In the genomic region with DNA sequence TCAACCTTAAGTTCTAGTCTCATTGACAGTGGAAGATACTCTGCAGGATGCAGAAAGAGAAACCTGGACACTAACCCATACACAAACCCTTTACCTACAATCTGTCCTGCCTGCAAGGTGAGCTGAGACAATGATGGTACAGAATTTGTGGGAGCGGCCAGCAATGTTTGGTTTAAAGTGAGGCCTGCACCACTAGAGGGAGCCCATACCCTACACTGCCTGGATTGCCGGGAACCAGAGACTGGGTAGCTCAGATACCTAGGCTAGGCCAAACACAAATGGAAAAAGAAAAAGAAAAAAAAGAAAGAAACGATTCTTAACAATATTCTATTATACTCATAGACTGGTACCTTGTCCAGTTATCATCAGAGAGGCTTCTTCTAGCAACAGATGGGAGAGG, we compare ENCODE assay signal across 28 mouse cellular contexts. TPM values are rescaled to one million over a fixed set of nuclear protein-coding genes. Genes with fewer than 3 reads are reported as not detected.
DNase-seq lines count a peak whose midpoint lies in the region; ATAC-seq lines count a peak whose summit lies in the region.
"Not testable (repeated sequence)": the region's sequence is repeated elsewhere in the genome, so short reads cannot be mapped to it uniquely, and the experiment has no call there.
"Had no signal": no experiment of that assay in that cellular context is flagged by ENCODE, and none has a peak within 500 bp of the region (broad histone marks: within the 10 kb centered on the region; RNA-seq: fewer than 3 reads in every experiment).

No protein-coding gene starts in this region.

- H3K4me1 ChIP-seq in forebrain, embryonic 12.5 days; hindbrain, embryonic 11.5 days (replicated peaks; ENCODE audit: control insufficient read depth, insufficient read depth, low read length); kidney, embryonic 16.5 days (ENCODE audit: insufficient read depth, low read length); neural tube, embryonic 11.5 days (ENCODE audit: control insufficient read depth, insufficient read depth, low read length): not testable (repeated sequence)

- no CpG with 5 or more reads among the region's 3 CpGs for WGBS in forebrain, embryonic 12.5 days
- WGBS in hindbrain, embryonic 11.5 days, result no CpG with 5 or more reads among the region's 3 CpGs
- WGBS in kidney, embryonic 16.5 days, result no CpG with 5 or more reads among the region's 3 CpGs
- no CpG with 5 or more reads among the region's 3 CpGs for WGBS in neural tube, embryonic 11.5 days

- H3K9ac ChIP-seq in forebrain, embryonic 12.5 days; hindbrain, embryonic 11.5 days (ENCODE audit: low read depth, low read length); kidney, embryonic 16.5 days (replicated peaks; ENCODE audit: low read length); neural tube, embryonic 11.5 days (ENCODE audit: low read length): not testable (repeated sequence)

- not testable (repeated sequence) for H3K4me2 ChIP-seq in forebrain, embryonic 12.5 days; hindbrain, embryonic 11.5 days (replicated peaks; ENCODE audit: low read depth, low read length); kidney, embryonic 16.5 days (replicated peaks; ENCODE audit: low read depth, low read length); neural tube, embryonic 11.5 days (ENCODE audit: low read depth)

- ATAC-seq in common myeloid progenitor, adult 5-6 weeks (replicated peaks; ENCODE audit: low read depth, poor library complexity, severe bottlenecking), result peak; percentile 84
- peak; percentile 57; the same call in 1 of the 2 replicates for ATAC-seq in forebrain, embryonic 12.5 days (ENCODE audit: low FRiP score)
- ATAC-seq in frontal cortex, adult (ENCODE audit: low TSS enrichment), result peak; percentile 85
- peak; percentile 64 for ATAC-seq in hindbrain, embryonic 11.5 days (ENCODE audit: low FRiP score)
- ATAC-seq in kidney, embryonic 16.5 days (ENCODE audit: low FRiP score, low TSS enrichment), result peak; percentile 69; the same call in 1 of the 2 replicates
- peak; percentile 90 for ATAC-seq in megakaryocyte-erythroid progenitor cell, adult 5-6 weeks (replicated peaks; ENCODE audit: low FRiP score, low TSS enrichment, poor library complexity, severe bottlenecking)
- ATAC-seq in neural tube, embryonic 11.5 days (ENCODE audit: insufficient read depth, low FRiP score, low TSS enrichment), result peak; percentile 69

- not testable (repeated sequence) for H3K27me3 ChIP-seq in forebrain, embryonic 12.5 days; hindbrain, embryonic 11.5 days (ENCODE audit: control insufficient read depth, insufficient read depth, low read length); kidney, embryonic 16.5 days (ENCODE audit: insufficient read depth, low read length); neural tube, embryonic 11.5 days (ENCODE audit: control insufficient read depth, insufficient read depth, low read length)

- H3K4me3 ChIP-seq in forebrain, embryonic 12.5 days (replicated peaks); hindbrain, embryonic 11.5 days (ENCODE audit: low read depth, low read length); kidney, embryonic 16.5 days (ENCODE audit: low read length); neural tube, embryonic 11.5 days (ENCODE audit: low read depth, low read length): not testable (repeated sequence)

- not testable (repeated sequence) for H3K9me3 ChIP-seq in forebrain, embryonic 12.5 days; hindbrain, embryonic 11.5 days (ENCODE audit: control insufficient read depth, low read length); kidney, embryonic 16.5 days (ENCODE audit: low read length); neural tube, embryonic 11.5 days (ENCODE audit: control insufficient read depth, low read length)

- H3K36me3 ChIP-seq in forebrain, embryonic 12.5 days (replicated peaks); hindbrain, embryonic 11.5 days (ENCODE audit: control insufficient read depth, insufficient read depth, low read length); kidney, embryonic 16.5 days (ENCODE audit: insufficient read depth, low read length); neural tube, embryonic 11.5 days (ENCODE audit: control insufficient read depth, insufficient read depth, low read length): not testable (repeated sequence)

- DNase-seq in hindbrain, embryonic 11.5 days (ENCODE audit: low spot score); neural tube, embryonic 11.5 days (ENCODE audit: low spot score): not testable (repeated sequence)

- H3K27ac ChIP-seq in forebrain, embryonic 12.5 days; hindbrain, embryonic 11.5 days (ENCODE audit: low read depth, low read length); kidney, embryonic 16.5 days (ENCODE audit: low read length); neural tube, embryonic 11.5 days (ENCODE audit: low read depth, low read length): not testable (repeated sequence)

RNA-seq across cellular contexts. Expression of a gene that starts 3.0 kb away (rescaled TPM):
- total RNA-seq in common myeloid progenitor, adult 5-6 weeks (2017), result not detected in 2 replicates
- not detected in 2 replicates for polyA plus RNA-seq in forebrain, embryonic 12.5 days (2016; fragmentation: Nextera tagmentation; extraction: Ambion mirVana)
- polyA plus RNA-seq in hindbrain, embryonic 11.5 days (2014; fragmentation: Nextera tagmentation; extraction: Ambion mirVana), result not detected in 2 replicates
- polyA plus RNA-seq in kidney, embryonic 16.5 days (2015; fragmentation: Nextera tagmentation; extraction: Ambion mirVana), result not detected in 2 replicates
- total RNA-seq in megakaryocyte-erythroid progenitor cell, adult 5-6 weeks (2014; fragmentation: Nextera tagmentation), result not detected in 2 replicates
- total RNA-seq in megakaryocyte-erythroid progenitor cell, adult 5-6 weeks (2017), result not detected in 2 replicates
- polyA plus RNA-seq in neural tube, embryonic 11.5 days (2014; fragmentation: Nextera tagmentation; extraction: Ambion mirVana), result not detected in 2 replicates
- total RNA-seq: adrenal gland, adult 18-20 months; adrenal gland, postnatal 10 days; adrenal gland, postnatal 36 days; ES-E14; gastrocnemius, adult 2 months; gastrocnemius, postnatal 14 days; gastrocnemius, postnatal 4 days; heart, adult 18-20 months; heart, postnatal 10 days; heart, postnatal 36 days had no signal
- polyA plus RNA-seq: C2C12; embryonic facial prominence, embryonic 12.5 days; forebrain, embryonic 16.5 days; frontal cortex, adult 2 months; heart, embryonic 12.5 days; heart, embryonic 15.5 days; hindbrain, embryonic 12.5 days; hindbrain, embryonic 15.5 days; intestine, embryonic 16.5 days; Patski had no signal

RNA-seq across cellular contexts. Expression of a gene that starts 5.9 kb away (rescaled TPM):
- not detected in 2 replicates for total RNA-seq in common myeloid progenitor, adult 5-6 weeks (2017)
- not detected in 2 replicates for polyA plus RNA-seq in forebrain, embryonic 12.5 days (2016; fragmentation: Nextera tagmentation; extraction: Ambion mirVana)
- not detected in 2 replicates for polyA plus RNA-seq in hindbrain, embryonic 11.5 days (2014; fragmentation: Nextera tagmentation; extraction: Ambion mirVana)
- not detected in 2 replicates for polyA plus RNA-seq in kidney, embryonic 16.5 days (2015; fragmentation: Nextera tagmentation; extraction: Ambion mirVana)
- not detected in 2 replicates for total RNA-seq in megakaryocyte-erythroid progenitor cell, adult 5-6 weeks (2014; fragmentation: Nextera tagmentation)
- not detected in 2 replicates for total RNA-seq in megakaryocyte-erythroid progenitor cell, adult 5-6 weeks (2017)
- polyA plus RNA-seq in neural tube, embryonic 11.5 days (2014; fragmentation: Nextera tagmentation; extraction: Ambion mirVana), result not detected in 2 replicates
- total RNA-seq: adrenal gland, adult 18-20 months; adrenal gland, postnatal 10 days; adrenal gland, postnatal 36 days; ES-E14; gastrocnemius, adult 2 months; gastrocnemius, postnatal 14 days; gastrocnemius, postnatal 4 days; heart, adult 18-20 months; heart, postnatal 10 days; heart, postnatal 36 days had no signal
- polyA plus RNA-seq: C2C12; embryonic facial prominence, embryonic 12.5 days; embryonic facial prominence, embryonic 15.5 days; forebrain, embryonic 16.5 days; frontal cortex, adult 2 months; heart, embryonic 12.5 days; heart, embryonic 15.5 days; hindbrain, embryonic 12.5 days; hindbrain, embryonic 15.5 days; intestine, embryonic 16.5 days; Patski had no signal

RNA-seq across cellular contexts. Expression of a gene that starts 14.8 kb away (rescaled TPM):
- total RNA-seq in common myeloid progenitor, adult 5-6 weeks (2017), result not detected in 2 replicates
- not detected in 2 replicates for polyA plus RNA-seq in forebrain, embryonic 12.5 days (2016; fragmentation: Nextera tagmentation; extraction: Ambion mirVana)
- not detected in 2 replicates for polyA plus RNA-seq in hindbrain, embryonic 11.5 days (2014; fragmentation: Nextera tagmentation; extraction: Ambion mirVana)
- polyA plus RNA-seq in kidney, embryonic 16.5 days (2015; fragmentation: Nextera tagmentation; extraction: Ambion mirVana), result not detected in 2 replicates
- not detected in 2 replicates for total RNA-seq in megakaryocyte-erythroid progenitor cell, adult 5-6 weeks (2014; fragmentation: Nextera tagmentation)
- not detected in 2 replicates for total RNA-seq in megakaryocyte-erythroid progenitor cell, adult 5-6 weeks (2017)
- not detected in 2 replicates for polyA plus RNA-seq in neural tube, embryonic 11.5 days (2014; fragmentation: Nextera tagmentation; extraction: Ambion mirVana)
- total RNA-seq: adrenal gland, adult 18-20 months; adrenal gland, postnatal 10 days; adrenal gland, postnatal 36 days; ES-E14; gastrocnemius, adult 2 months; gastrocnemius, postnatal 14 days; gastrocnemius, postnatal 4 days; heart, adult 18-20 months; heart, postnatal 10 days; heart, postnatal 36 days had no signal
- polyA plus RNA-seq: C2C12; embryonic facial prominence, embryonic 12.5 days; embryonic facial prominence, embryonic 15.5 days; forebrain, embryonic 16.5 days; frontal cortex, adult 2 months; heart, embryonic 12.5 days; heart, embryonic 15.5 days; hindbrain, embryonic 12.5 days; hindbrain, embryonic 15.5 days; intestine, embryonic 16.5 days; Patski had no signal

RNA-seq across cellular contexts. Expression of a gene that starts 30.6 kb away (rescaled TPM):
- total RNA-seq in common myeloid progenitor, adult 5-6 weeks (2017), result not detected in 2 replicates
- not detected in 2 replicates for polyA plus RNA-seq in forebrain, embryonic 12.5 days (2016; fragmentation: Nextera tagmentation; extraction: Ambion mirVana)
- not detected in 2 replicates for polyA plus RNA-seq in hindbrain, embryonic 11.5 days (2014; fragmentation: Nextera tagmentation; extraction: Ambion mirVana)
- polyA plus RNA-seq in kidney, embryonic 16.5 days (2015; fragmentation: Nextera tagmentation; extraction: Ambion mirVana), result not detected in 2 replicates
- total RNA-seq in megakaryocyte-erythroid progenitor cell, adult 5-6 weeks (2014; fragmentation: Nextera tagmentation), result not detected in 2 replicates
- total RNA-seq in megakaryocyte-erythroid progenitor cell, adult 5-6 weeks (2017), result not detected in 2 replicates
- not detected in 2 replicates for polyA plus RNA-seq in neural tube, embryonic 11.5 days (2014; fragmentation: Nextera tagmentation; extraction: Ambion mirVana)
- total RNA-seq: adrenal gland, adult 18-20 months; adrenal gland, postnatal 10 days; adrenal gland, postnatal 36 days; ES-E14; gastrocnemius, adult 2 months; gastrocnemius, postnatal 14 days; gastrocnemius, postnatal 4 days; heart, adult 18-20 months; heart, postnatal 10 days; heart, postnatal 36 days had no signal
- polyA plus RNA-seq: C2C12; embryonic facial prominence, embryonic 12.5 days; forebrain, embryonic 16.5 days; frontal cortex, adult 2 months; heart, embryonic 12.5 days; heart, embryonic 15.5 days; hindbrain, embryonic 12.5 days; hindbrain, embryonic 15.5 days; intestine, embryonic 16.5 days; Patski had no signal

RNA-seq across cellular contexts. Expression of a gene that starts 33.0 kb away (rescaled TPM):
- not detected in 2 replicates for total RNA-seq in common myeloid progenitor, adult 5-6 weeks (2017)
- polyA plus RNA-seq in forebrain, embryonic 12.5 days (2016; fragmentation: Nextera tagmentation; extraction: Ambion mirVana), result not detected in 2 replicates
- not detected in 2 replicates for polyA plus RNA-seq in hindbrain, embryonic 11.5 days (2014; fragmentation: Nextera tagmentation; extraction: Ambion mirVana)
- polyA plus RNA-seq in kidney, embryonic 16.5 days (2015; fragmentation: Nextera tagmentation; extraction: Ambion mirVana), result not detected in 2 replicates
- total RNA-seq in megakaryocyte-erythroid progenitor cell, adult 5-6 weeks (2014; fragmentation: Nextera tagmentation), result not detected in 2 replicates
- total RNA-seq in megakaryocyte-erythroid progenitor cell, adult 5-6 weeks (2017), result not detected in 2 replicates
- polyA plus RNA-seq in neural tube, embryonic 11.5 days (2014; fragmentation: Nextera tagmentation; extraction: Ambion mirVana), result not detected in 2 replicates
- total RNA-seq: adrenal gland, adult 18-20 months; adrenal gland, postnatal 10 days; adrenal gland, postnatal 36 days; ES-E14; gastrocnemius, adult 2 months; gastrocnemius, postnatal 14 days; gastrocnemius, postnatal 4 days; heart, adult 18-20 months; heart, postnatal 10 days; heart, postnatal 36 days had no signal
- polyA plus RNA-seq: C2C12; embryonic facial prominence, embryonic 12.5 days; embryonic facial prominence, embryonic 15.5 days; forebrain, embryonic 16.5 days; frontal cortex, adult 2 months; heart, embryonic 12.5 days; heart, embryonic 15.5 days; hindbrain, embryonic 12.5 days; hindbrain, embryonic 15.5 days; intestine, embryonic 16.5 days; Patski had no signal
